Mouse (Mus musculus) adrenal gland, postnatal 4 days (tissue): Measurements from ENCODE around the gene Slc7a4. TPM values are rescaled to one million over a fixed set of nuclear protein-coding genes. Genes with fewer than 3 reads are reported as not detected.

Experiments
- DNase-seq, 2 experiments: peaks; one replicate each; pipeline ENCODE4 v3.0.0; 2021 to 2022; ENCODE audit warnings: low spot score in 2 of 2, mixed read lengths in 2 of 2
- total RNA-seq, 2 experiments: library from RNA; stranded (reverse); gene quantifications; 2 replicates each; pipeline ENCODE4 v1.2.3; 2021

The Slc7a4 gene
- total RNA-seq, 2 experiments from 2014 or later: 17.9 to 21.9 TPM

DNA sequence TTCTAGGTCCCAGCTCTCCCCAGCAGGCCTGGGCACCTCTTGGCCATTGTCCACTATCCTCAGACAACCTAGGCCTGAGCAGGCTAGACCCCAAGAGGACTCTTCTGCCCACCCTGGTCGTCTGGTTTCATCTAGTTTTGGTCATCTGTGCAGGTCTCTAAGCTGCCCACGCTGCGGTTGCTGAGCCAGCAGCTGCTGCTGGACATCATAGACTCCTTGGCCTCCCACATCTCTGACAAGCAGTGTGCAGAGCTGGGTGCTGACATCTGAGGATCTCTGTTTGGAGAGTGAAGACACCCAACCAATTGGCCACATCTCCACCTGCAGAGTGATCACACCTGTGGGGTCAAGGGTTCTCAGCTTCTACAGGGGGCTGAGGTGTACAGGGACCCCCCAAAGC is 57.5 kb downstream of the Slc7a4 start:
- DNase-seq: no peak

DNA sequence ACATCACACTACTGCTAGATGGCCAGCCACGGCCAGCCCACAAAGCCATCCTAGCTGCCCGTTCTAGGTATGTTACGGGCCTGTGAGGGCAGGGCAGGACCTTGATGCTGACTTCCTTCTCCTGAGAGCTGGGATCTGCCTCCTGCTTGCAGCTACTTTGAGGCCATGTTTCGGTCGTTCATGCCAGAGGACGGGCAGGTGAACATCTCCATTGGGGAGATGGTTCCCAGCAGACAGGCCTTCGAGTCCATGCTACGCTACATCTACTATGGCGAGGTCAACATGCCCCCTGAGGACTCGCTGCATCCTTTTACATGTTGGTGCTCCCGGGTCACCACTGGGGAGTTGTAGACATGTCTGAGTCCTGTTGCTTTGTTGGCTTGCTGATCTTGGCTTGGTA is 58.9 kb downstream of the Slc7a4 start:
- no peak for DNase-seq

Other genes starting within 250 kb of the Slc7a4 start
- gene Snap29, start 177.2 kb downstream of the Slc7a4 start, total RNA-seq: 10 to 100 TPM; 22.9 TPM
- 10 to 100 TPM; 65.0 to 70.9 TPM for gene Pi4ka, start 176.9 kb downstream of the Slc7a4 start, total RNA-seq
- 10 to 100 TPM; 32.1 to 35.0 TPM for gene Crkl, start 131.2 kb downstream of the Slc7a4 start, total RNA-seq
- 1 to 10 TPM; 7.5 to 8.5 TPM for gene Aifm3, start 93.6 kb downstream of the Slc7a4 start, total RNA-seq
- 10 to 100 TPM; 69.1 to 73.2 TPM for gene Lztr1, start 74.5 kb downstream of the Slc7a4 start, total RNA-seq
- 10 to 100 TPM; 35.6 to 39.7 TPM for gene Thap7, start 52.1 kb downstream of the Slc7a4 start, total RNA-seq
- gene Lrrc74b, start 22.0 kb downstream of the Slc7a4 start, total RNA-seq: under 1 TPM; 0.31 to 0.65 TPM
- gene P2rx6, start 21.3 kb downstream of the Slc7a4 start, total RNA-seq: under 1 TPM; 0.45 to 0.51 TPM
- 10 to 100 TPM; 50.2 to 52.4 TPM for gene Smpd4, start 36.1 kb upstream of the Slc7a4 start, total RNA-seq
- 1 to 10 TPM; 6.2 to 6.5 TPM for gene Ccdc74a, start 63.3 kb upstream of the Slc7a4 start, total RNA-seq
- gene Med15, start 149.7 kb upstream of the Slc7a4 start, total RNA-seq: 10 to 100 TPM; 68.8 to 70.3 TPM
- gene Klhl22, start 176.4 kb upstream of the Slc7a4 start, total RNA-seq: 10 to 100 TPM; 52.3 TPM
- 10 to 100 TPM; 29.3 to 33.9 TPM for gene Scarf2, start 214.1 kb upstream of the Slc7a4 start, total RNA-seq
- under 1 TPM in 1 of 2 experiments, not detected in 1; 0.62 TPM for gene B830017H08Rik, start 249.9 kb upstream of the Slc7a4 start, total RNA-seq